Mouse (Mus musculus) lung, postnatal 10 days (tissue): ENCODE measurements at regions not wholly inside any gene's neighbourhood (a gene's known extent, or its start where the extent isn't known, plus 50 kb on each side); places are given as distances from the start of the nearest gene placed in this dataset.

Experiments
- DNase-seq: peaks from one replicate; pipeline ENCODE4 v3.0.0; 2021

DNA sequence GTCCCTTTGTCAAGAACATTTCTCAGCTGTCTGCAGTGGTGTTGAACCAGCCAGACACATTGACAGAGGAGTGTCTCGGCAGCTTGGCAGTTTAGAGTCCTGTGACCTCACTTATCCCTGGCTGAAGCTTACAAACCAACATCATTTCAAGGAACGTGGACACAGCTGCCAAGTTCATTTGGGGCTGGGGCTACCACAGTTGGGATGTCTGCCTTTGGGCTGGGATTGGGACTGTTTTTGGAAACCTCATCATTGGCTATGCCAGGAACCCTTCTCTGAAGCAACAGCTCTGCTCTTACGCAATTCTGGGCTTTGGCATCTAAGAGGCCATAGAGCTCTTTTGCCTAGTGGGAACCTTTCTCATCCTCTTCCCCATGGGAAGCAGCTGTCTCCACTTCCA lies 200.4 kb downstream of the Gm15262 start:
- peak; percentile 57 for DNase-seq

DNA sequence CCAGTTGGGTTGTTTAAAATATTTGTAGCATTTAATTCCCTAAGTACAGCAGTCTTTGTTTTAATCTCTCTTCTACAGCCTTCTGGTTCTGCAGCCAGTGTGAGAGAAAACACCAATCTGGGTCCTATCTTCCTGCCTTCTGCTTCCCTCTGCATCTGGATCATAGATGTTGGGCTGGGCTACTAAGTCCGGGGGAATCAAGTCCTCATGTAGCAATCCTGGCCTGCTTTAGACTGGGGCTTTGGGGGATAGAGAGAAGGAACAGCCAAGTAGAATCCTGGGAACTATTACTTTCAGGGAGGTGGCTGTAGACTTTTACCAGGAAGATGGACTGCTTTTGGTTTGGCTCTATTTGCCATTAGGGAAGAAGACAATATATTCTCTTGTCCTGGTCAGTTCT lies 205.5 kb upstream of the Rai2 start:
- no peak for DNase-seq

GRCm38 (mm10) chrX:161523432-161524256 lies 193.2 kb upstream of the Rai2 start:
- no peak for DNase-seq

DNA sequence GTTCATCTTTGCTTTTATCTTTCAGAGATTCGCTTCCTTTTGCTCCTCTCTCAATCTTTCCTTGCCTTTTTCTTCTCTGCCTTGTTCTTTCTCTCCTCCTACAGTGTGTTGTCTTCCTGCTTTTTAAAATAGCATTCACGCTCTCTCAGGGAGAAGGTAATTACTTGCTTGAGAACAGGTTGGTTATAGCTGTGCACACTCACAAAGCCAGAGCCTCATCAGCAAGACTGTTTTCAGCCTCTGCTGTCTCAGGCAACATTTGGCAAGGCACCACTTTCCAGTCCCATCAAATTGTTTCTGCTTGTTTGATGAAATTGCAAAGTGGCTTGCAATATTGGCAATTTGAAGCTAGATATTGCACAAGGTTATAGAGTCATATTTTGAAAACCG lies 192.6 kb upstream of the Rai2 start:
- no peak for DNase-seq

DNA sequence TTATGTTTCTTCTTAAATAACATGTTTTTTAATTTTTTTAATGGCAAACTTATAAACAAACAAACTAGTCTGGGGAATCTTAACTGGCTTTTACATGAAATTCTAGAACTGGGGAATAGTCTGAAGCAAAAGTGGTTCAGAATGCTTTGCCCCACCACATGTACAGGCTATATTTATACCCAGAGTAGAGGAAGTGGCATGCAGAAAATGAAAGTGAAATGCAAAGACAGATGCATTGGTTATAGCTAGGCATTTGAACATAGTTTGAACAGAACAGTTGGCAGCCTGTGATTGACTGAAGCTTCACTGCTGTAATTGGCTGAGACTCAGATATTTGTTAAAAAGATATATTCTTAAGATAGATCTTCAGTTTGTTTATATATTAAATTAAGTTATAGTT lies 179.6 kb upstream of the Rai2 start:
- DNase-seq: no peak

GRCm38 (mm10) chrX:161556896-161557295 lies 160.0 kb upstream of the Rai2 start:
- DNase-seq: no peak

GRCm38 (mm10) chrX:161558511-161558910 lies 158.4 kb upstream of the Rai2 start:
- DNase-seq: no peak

GRCm38 (mm10) chrX:161566435-161566834 lies 150.4 kb upstream of the Rai2 start:
- no peak for DNase-seq

- DNase-seq: no peak
Observed at GRCm38 (mm10) chrX:161582019-161582659, 134.7 kb upstream of the Rai2 start.

DNA sequence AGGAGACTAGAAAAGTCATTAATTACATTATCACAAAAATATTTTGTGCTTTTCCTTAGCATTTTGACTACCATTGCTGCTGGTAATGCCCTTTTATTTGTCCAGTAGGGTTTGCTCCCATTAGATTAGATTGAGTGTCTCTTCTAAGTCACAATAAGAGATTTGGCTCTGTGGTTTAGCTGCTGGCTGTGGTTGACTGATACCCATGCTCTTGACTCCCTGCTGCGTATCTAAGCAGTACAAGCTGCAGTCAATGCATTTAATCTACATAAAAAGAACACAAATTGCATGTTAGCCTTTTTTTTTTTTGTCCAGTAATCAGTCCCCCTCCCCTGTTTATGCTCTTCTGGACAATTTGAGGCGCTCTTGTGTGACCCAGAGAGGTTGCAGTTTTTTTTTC lies 133.0 kb upstream of the Rai2 start:
- no peak for DNase-seq

GRCm38 (mm10) chrX:161633869-161634268 lies 83.0 kb upstream of the Rai2 start:
- DNase-seq: no peak

DNA sequence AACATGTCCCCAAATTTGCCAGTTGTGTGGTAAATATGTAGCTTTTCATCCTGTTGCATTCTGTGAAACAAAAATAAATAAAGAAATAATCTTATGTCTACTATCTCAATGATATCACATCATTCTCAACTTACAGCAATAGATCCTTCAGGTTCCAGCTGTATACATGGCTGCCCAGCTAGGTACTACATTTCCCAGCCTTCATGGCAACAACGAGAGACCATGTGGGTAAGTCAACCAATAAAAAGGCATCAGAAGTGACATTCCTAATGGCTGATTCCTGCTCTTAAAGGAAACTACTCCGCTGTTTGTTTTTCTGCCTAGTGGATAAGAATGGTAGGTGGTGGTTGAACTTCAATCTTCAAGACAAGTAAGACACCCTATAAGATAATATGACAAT lies 82.5 kb upstream of the Rai2 start:
- DNase-seq: peak; percentile 1

DNA sequence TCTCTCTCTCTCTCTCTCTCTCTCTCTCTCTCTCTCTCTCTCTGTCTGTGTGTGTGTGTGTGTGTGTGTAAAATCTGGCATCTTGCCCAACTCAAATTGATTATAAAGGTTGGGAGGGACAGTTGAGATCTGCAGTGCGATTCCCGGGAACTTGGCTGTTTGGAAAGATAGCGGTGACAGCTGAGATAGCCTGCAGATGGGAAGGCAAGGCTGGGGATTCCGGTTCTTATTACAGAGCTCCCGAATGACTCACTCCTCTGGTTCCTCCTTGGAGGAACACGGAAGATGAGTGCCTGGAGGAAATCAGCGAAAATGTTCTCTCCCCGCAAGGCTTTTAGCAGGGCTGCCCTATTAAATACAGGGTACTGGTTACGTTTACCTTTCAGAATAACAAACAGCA lies 81.2 kb upstream of the Rai2 start:
- peak; percentile 1 for DNase-seq

GRCm38 (mm10) chrX:161653106-161653505 lies 63.8 kb upstream of the Rai2 start:
- no peak for DNase-seq

DNA sequence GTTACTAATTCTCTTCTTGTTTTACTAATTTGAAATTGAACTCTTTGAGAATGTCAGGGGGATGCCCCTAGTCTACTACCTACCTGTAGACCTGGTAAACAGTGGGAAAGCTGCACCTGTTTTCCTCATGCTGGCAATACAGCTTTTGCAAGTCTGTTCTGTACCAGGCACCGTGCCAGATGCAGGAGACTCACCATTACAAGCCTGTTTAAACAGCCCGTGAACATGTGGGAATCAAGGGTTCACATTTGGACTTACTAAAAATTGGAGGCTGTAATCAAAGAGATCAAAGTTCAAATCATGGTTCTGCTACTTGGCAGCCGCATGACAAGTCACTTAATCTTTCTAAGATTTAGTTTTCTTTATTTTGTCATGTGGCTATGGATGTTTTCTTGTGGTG lies 56.8 kb upstream of the Rai2 start:
- DNase-seq: no peak

GRCm38 (mm10) chrX:161661936-161662335 lies 54.9 kb upstream of the Rai2 start:
- no peak for DNase-seq
